Mouse (Mus musculus) urinary bladder, postnatal 10 days (tissue): ENCODE measurements around the gene Gm12216.

Experiments
- DNase-seq: peaks from one replicate; pipeline ENCODE4 v3.0.0; 2022; ENCODE audit warnings: low spot score

The Gm12216 gene

DNA sequence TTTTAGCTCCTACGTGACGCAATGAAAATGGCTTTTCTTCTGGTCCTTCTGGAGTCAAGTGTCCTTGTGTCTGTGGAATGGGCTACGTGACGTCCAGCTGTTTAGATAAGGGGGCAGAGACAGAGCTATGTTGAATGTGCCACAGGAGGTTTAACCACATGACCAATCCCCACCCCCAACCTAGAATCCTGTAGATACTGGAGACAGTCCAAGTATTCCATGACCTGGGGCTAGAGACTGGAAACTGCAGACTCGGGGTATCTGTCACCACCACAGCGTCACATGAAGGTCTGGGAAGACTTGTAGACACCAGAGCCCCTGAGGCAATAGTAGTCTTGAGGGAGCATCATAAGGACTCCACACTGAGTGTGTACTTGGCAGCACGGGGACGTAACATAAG, 63.2 kb downstream of the Gm12216 start:
- no peak for DNase-seq

DNA sequence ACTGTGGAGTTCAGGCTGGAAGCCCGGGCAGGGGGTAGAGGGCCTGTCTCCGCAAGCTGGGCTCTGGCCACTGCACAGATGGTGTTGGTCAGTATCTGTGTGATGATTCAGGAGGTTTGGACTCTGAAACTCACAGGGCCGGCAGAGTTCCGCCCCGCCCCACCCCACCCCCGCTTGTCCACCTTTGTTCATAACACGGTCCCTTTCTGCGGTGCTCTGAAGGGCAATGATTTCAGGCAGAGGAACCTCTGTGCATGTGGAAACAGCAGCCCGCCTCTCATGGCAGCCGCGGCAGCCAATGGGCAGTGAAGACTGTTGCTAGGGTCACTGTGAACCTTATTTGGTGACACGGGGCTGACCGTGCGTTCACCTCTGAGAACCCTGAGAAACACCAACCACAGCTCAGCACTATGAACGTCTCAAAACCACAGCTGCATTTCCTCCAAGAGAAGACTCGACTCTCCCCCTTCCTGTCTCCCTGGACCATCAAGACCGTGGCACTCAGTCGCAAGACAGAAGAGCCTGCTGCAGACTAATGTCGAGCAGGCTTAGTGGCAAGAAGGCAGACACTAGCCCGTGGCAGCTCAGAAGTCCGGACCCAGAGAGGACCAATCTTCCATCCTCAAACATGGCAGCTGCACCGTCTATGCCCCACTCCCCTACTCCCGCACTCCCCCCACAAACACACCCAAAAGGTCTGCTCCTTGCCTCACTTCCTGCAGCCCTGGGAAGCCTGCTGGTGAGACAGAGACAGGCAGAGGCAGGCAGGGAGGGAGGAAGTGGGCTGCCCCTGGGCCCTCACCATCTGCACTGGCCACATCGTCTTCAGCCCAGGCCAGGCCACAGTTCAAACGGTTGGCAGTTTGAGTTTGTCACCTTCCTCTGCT, 64.1 kb downstream of the Gm12216 start:
- DNase-seq: no peak

DNA sequence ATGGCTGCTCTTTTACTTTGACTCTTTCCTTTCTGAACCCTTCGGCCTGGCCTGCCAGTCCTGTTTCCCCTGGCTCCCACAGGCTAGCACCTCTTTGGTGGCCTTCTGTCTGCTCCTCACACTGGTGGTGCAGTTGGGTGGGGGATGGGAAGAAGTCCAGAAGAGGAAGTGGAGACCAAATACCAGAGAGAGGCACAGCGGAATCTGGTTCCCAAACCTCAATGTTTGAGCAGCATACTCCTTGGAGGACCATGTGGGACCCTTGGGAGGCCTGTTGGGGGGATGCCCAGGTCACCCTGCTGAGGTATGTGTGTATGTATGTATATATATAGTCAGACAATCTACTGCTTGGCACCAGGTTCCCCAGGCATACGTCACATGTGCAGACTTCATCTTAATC, 65.0 kb downstream of the Gm12216 start:
- DNase-seq: no peak

DNA sequence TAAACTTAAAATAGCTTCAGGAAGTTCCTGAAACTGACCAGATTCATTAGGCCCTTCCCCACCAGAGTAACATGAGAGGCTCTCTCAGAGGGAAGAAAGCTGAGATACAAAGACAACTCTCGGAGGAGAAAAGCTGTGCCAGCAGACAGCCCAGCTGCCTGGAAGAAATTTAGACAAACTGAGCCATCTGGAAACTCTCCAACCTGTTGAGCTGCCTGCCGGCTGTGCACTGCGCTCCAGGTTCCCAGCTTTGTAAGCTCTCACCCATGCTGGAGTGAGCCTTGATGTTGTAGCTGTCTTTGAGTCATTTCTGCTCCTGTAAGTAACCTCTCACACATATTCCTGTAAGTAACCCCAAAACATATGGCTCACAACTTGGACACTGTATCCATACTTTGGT, 66.1 kb downstream of the Gm12216 start:
- no peak for DNase-seq

DNA sequence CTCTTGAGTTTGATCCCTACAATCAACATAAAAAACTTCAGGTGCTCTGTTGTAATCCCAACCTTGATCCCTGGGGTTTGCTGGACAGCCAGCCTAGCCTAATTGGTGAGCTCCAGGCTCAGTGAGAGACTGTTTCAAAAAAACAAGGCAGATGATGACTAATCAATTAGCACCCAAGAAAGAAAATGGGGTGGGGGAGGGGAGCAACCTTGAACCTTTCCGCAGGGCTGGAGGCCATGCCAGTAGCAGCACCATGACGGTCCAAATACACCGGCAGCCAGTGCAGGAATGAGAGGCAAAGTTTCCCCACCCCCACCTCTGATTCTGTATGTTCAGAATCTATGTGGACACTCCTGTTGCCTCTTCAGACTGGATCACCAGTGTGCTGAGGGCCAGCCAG, 69.8 kb downstream of the Gm12216 start:
- no peak for DNase-seq

DNA sequence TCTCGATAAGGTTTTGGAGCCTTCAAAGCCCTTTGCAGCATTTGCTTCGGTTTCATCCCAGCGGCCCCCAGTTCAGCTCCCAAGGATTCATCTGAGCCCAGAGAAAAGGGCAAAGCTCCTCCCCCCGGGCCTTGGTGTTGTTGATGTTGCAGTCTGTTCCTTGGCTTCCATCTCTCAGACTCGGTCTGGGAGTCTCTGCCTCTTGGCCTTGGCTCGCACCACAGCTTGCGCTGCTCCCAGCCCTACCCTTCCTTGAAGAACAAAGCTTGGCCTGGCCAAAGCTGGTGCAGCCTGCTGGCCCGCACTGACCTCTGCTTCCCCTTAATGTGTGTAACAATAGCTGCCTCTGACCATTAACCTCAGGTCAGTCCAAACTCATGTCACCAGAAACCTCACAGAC, 70.9 kb downstream of the Gm12216 start:
- no peak for DNase-seq

DNA sequence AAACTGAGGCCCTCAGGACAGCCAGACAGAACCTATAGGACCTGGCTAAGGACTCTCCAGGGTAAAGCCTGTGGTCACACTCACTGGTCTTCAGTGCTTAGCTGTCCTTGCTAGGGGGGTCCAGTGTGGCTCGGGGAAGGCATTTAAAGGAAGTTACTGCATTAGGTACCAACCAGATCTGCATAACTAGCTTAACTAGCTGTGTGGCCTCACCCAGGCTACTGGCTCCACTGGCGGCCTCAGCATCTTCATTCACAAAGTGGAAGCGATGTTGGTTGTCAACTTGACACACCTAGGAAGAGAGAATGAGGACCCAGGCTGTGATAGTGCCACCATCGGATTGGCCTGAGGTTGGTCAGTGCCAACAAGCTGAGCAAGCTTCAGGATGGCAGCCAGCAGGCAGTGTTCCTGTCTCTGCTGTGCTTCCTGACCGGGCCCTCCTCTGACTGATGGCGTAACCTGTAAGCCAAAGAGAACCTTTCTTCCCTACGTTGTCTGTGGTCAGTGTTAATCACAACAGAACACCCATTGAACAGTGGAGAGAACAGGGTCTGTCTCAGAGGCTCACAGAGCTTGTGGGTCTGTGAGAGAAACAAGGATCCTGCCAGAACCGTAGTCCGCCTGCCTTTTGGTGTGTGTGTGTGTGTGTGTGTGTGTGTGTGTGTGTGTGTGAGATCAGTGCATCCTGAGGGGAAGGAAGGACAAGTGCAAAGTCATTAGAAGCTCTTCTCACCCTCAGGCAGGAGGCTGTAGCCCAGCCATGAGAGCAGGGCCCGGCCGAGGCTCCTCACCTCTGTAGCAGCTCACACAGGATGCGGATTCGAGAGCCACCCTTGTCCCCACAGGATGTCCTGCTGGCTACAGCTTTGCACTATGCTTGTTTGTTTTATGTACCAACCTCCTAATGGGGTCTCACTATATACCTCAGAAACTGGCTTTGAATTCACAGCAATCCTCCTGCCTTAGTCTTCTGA, 72.7 kb downstream of the Gm12216 start:
- no peak for DNase-seq

DNA sequence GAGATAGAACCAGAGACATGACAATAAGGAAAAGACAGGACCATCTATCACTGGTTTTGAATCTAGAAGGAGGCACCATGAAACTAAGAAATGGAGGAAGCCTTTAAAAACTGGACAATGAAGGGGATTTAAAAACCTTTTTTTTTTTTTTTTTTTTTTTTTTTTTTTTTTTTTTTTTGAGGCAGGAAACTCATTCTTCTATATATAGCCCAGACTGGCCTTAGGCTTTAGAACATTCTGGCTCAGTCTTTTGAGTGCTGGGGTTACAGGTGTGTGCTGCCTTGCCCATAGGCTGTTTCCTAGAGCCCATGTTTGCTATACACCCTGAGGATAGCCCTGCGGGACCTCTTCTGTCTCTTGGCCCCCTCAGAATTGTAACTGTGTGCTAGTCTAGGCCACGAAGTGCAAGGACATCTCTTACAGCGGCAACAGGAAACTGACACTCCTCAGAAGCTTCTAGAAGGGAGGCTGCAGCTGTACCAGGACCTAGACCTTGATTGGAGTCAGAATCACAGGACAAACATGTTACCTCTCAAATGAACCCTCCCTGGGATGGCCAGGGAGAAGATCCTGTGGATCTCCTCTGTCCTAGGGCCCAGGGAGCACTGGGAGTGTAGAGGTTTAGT, 73.6 kb downstream of the Gm12216 start:
- no peak for DNase-seq

DNA sequence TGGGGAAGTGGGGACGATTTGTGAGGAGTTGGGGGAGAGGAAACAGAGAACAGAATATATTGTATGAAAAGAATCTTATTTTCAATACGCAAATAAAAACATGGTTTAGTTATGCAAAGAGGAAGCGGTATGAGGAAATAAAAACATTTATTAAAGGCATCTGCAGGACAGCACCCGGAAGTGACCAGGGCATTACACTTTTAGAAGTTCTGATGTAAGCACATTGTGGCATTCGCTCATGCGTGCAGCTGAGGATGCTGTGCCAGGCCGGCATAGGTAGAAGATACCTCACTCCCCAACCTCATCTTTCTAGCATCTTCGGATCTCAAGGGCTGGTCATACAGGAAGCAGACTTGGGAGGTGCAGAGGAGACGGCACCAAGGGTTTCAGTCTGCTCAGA, 75.8 kb downstream of the Gm12216 start:
- DNase-seq: no peak

DNA sequence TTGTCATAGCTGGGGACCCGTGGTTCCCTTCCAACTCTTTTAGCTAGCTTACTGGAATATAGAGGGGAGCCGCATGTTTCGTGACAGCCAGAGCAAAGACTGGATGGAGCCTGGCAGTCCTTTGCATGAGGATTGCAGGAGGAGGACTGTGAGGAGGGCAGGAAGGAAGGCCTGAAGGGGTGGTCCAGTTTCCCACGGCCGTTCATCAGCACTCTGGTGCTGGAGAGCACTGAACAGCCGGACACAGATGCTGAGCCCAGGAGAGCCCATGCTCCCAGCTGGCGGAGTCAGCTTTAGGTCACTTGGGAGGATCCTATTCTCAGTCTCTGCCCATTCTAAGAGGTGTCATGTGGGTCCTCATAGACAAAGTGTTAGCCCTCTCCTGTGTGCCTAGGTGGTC, 77.1 kb downstream of the Gm12216 start:
- DNase-seq: no peak

DNA sequence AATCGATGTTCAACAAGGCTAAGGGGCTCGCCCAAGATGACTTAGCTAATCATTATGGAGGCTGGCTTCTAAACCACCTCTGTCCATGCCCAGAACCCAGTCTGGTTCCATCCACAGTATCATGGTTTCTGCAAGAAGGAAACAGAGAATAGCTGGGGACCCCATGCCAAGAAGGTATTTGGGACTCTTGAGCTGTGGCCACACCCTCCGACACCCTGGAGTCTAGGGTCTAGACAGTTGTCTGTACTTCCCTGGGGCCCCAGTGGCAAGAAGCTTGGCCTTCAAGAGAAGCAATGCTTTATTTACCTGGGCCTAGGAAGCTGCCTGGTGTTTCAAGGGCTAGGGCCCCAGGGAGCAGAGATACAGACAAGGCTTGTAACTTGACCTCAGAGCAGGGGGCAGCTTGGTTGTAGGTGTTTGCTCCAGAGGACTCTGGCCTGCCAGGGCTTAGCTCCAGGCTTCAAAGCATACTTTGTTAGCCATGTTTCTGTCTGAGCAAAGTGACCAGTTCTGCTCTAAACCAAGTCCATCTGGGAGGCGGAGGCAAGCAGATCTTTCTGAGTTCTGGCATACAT, 77.8 kb downstream of the Gm12216 start:
- no peak for DNase-seq

DNA sequence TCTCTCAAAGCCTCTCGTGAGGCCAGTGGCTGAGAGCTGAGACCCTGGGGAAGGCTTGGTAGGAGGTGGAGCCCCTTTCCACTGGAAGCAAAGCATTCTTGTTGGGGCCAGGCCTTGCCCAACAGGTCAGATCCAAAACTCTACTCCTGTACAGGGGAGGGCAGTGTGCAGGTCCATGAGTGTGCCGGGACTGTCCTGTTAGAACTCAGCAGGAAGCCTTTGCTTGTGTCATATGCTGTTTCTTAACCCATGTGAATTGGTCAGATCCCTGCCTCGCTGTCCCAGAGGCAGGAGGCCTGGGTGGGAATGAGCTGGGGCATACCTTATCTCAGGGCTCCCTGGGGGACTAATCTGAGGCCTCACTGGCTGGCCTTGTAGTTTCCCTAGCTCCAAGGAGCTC, 78.8 kb downstream of the Gm12216 start:
- no peak for DNase-seq

DNA sequence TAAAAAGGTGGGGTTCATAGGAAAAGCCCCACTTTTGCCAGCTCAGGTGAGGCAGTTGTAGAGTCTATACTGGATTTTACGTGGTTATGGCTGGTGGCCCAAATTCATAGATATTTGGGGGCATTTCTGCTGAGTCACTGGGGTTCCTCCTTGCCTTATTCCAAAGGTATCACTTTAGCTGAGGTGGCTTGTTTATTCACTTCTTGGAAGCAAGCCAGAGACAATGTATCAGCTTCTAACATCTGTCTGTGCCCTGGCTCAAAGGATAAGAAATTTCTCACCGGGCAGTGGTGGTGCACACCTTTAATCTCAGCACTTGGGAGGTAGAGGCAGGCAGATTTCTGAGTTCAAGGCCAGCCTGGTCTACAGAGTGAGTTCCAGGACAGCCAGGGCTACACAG, 79.2 kb downstream of the Gm12216 start:
- no peak for DNase-seq

DNA sequence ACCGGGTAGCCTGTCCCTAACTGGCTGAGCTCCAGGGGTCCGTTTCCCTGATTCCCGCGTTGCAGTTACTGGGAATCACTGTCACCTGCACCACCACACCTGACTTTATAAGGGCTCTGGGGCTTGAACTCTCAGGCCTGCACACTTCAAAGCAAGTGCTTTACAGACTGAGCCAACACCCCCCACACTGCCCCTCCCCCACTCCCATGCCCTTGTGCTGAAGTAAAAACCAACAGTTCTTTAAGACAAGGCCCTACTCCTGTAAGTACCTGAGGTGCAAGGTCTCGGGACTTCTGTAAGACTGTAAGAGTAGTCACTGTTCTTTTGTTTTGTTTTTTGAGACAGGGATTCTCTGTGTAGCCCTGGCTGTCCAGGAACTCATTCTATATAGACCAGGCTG, 80.6 kb downstream of the Gm12216 start:
- no peak for DNase-seq

DNA sequence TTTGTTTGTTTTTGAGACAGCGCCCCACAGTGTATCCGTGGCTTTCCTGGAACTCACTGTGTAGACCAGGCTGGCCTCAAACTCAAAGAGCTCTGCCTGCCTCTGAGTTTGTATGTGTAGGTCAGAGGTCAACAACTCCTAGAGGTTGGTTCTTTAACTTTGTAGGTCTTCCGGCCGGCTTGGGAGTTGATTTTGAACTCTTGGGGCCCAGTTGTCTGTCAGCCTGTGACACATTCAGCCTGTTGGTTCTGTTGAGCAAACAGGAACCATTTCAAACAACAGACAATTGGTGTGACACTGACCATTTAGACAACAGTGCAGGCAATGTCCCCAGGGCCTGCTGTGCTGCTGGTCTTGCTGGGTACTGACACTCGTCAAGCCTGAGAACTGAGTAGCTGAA, 81.3 kb downstream of the Gm12216 start:
- DNase-seq: no peak

DNA sequence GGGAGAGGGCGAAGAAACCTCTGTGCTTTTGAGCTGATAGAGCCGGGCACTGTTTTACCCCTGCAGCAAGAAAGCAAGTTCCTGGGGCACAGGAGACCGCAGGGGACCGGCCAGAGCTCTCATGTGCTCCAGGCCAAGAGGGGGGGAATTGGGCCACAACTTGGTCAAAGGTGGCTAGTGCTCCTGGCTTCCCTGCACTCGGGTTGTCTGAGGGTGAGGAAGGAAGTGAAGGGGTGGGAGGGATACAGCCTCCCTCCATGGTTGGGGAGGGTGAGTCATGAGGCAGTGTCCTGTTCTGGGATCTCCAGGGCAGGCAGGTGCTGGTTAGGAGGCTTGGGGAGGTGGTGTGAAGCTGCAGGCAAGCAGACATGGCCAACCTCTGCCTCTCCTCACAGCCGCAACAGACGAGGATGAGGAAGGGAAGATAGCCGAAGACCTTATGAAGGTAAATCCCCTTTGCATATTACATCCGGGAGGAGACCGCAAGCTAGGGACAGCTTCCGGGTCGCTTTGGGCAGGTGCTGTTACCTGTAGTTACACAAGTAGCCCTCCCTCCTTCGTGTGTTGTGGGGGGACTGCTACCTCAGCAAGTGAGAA, 84.3 kb downstream of the Gm12216 start:
- no peak for DNase-seq

DNA sequence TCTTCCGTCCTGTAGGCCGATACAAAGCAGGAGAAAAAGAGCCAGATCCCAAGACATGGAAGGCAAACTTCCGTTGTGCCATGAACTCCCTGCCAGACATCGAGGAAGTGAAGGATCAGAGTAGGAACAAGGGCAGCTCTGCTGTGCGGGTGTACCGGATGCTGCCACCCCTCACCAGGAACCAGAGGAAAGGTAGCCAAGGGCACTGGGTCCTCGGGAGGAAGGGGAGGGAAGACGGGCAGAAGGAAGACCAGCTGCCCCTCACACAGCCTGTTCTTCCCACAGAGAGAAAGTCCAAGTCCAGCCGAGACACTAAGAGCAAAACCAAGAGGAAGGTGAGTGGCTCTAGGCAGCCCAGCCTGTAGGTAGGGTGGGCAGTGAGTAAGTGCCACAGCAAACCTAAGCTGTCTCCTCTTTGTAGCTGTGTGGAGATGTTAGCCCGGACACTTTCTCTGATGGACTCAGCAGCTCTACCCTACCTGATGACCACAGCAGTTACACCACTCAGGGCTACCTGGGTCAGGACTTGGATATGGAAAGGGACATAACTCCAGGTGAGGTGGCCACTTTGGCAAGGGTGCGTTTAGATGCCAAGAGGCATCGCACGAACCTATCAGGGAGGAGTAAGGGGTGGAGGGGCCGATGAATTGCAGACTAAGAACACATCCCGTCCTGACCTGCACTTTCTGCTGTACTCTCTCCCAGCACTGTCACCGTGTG, 85.3 kb downstream of the Gm12216 start:
- no peak for DNase-seq

DNA sequence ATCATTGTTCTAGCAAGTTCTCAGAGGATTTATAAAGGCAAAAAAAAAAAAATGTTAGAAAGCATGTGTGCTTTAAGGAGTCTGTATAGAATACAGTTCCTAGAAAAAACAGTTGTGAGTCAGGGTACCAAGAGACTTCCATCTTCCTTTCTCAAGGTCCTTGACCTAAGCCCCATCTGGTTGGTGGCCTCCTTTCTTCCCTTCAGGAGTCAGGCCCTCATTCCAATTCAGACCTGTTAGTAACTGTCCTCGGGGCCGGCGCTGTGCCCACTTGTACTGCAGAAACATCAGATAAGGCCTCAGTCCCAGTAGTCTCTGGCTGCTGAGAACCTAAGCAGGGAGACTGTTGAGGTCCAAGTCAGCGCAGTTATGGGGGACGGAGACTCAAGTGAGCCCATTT, 86.0 kb downstream of the Gm12216 start, which contains the start of gene Gm17334:
TSS of gene Gm17334 (minus strand) at position 101 of the 400 bp plus-strand sequence.
- no peak for DNase-seq

DNA sequence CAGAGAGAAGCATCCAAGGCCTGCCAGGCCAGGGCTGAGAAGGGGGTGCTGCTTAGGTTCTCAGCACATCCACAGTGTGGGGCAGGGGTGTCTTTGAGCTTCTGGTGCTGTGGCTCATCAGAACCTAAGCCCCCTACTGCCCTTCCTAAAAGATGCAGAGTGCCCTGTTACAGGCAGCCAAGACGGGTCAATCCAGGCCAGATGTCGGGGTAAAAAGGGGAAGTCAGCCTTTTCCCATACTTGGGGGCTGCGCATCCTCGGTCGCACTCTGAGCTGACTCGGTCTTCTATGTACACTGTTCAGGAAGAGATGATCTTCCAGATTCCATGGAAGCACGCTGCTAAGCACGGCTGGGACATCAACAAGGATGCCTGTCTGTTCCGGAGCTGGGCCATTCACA, 86.5 kb downstream of the Gm12216 start:
- no peak for DNase-seq

DNA sequence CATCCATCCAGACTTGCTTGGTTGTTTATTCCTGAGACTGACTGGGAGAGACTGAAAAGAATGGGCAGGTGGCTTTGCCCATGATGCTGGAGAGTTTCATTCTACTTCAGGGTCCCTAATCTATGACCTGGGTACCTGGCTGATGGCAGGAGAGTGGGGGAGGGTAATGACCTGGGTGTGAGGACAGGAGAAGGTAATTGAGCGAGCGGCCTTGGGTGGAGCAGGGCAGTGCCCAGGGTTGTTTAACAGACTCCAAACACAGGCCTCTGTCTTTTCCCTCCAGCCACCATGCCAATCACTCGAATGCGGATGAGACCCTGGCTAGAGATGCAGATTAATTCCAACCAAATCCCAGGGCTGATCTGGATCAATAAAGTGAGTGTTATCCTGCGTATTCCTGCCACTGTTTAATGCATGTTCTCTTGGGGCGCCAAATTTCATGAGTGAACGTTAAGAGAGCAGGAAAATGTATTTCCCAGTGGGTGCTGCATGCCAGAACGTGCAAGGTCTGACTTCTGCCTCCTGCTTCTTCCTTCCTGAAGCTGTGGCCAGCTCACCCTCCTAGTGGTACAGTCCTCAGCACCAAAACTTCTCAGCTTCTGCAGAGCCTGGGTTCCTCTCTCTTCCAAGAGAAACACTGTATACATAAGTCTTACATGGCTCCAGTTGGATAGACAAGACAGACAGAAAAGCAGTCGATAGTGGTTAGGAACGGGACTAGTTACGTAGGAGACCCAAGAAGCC, 87.9 kb downstream of the Gm12216 start:
- no peak for DNase-seq
